Mouse (Mus musculus) ES-Bruce4 (cell line): Measurements from ENCODE around the gene 4930469K13Rik.

ENCODE experiments used
- CTCF ChIP-seq: IDR thresholded peaks from one replicate; pipeline ENCODE4 v1.8.1; 2011; ENCODE audit warnings: low read depth, low read length
- EP300 ChIP-seq: IDR thresholded peaks from 2 replicates; pipeline ENCODE4 v1.6.1; 2011; ENCODE audit warnings: low read depth, low read length; ENCODE audit not compliant: insufficient read depth
- POLR2A ChIP-seq: IDR thresholded peaks from one replicate; pipeline ENCODE4 v1.8.1; 2011; ENCODE audit warnings: low read length; ENCODE audit not compliant: insufficient read depth

DNA sequence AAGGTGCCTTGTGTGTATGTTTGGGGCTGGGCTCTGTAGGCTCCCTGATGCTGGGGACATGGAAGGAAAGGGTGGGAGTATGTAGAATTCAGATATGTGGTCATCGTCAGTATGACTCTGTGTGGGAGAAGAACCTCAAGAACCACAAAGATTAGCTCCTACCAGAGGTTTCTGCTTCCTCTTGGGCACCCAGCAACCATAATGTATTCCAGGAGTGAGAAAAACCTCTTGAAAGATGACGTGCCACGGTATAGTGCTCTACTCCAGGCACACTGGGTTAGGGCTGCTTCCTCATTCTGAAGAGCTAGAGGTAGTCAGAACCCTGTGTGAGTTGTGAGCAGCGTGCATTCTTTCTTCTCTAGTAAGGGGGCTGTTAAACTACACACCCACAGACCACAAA lies 130.6 kb downstream of the 4930469K13Rik start:
- no peak for TF ChIP-seq POLR2A
- no peak for TF ChIP-seq CTCF
- TF ChIP-seq EP300: no peak
